Comparison of ENCODE assay signal across 21 mouse cellular contexts in the genomic region with DNA sequence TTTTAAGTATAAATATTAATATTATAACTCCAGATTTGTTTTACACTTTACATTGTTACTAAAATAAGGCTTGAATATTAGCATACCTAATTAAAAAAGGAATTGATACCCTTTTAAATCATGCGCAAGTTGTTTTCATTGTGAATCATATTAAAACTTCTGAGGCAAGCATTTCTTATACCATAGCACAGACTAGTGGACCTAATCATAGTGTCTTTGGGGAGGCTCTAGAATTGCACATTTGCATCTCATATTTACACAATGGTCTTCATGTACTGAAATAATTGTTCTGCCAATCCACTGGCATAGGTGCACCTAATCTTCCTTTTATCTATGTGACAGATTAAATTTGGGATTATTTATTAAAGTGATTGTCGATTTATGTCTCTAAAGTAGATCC.
A peak's percentile ranks its signal among the peaks of the same experiment; 100 is the strongest.
DNase-seq lines count a peak whose midpoint lies in the region; ATAC-seq and TF ChIP-seq lines count a peak whose summit lies in the region.
"Had no signal": no experiment of that assay in that cellular context is flagged by ENCODE, and none has a peak within 500 bp of the region (broad histone marks: within the 10 kb centered on the region; RNA-seq: fewer than 3 reads in every experiment).

No protein-coding gene starts in this region.

- peak; percentile 8 for DNase-seq in hindbrain, postnatal 0 days (ENCODE audit: low spot score)
- DNase-seq in hindbrain, embryonic 14.5 days (ENCODE audit: low spot score): no peak
- DNase-seq in lung, embryonic 14.5 days: peak; percentile 3
- no peak for DNase-seq in lung, postnatal 36 days
- DNase-seq in CH12.LX (ENCODE audit: extremely low read depth): no peak
- peak; percentile 9 for DNase-seq in brain, embryonic 14.5 days (ENCODE audit: low read depth)
- DNase-seq in frontal cortex, postnatal 10 days (ENCODE audit: low spot score in 2 of 2): no peak
- DNase-seq: adrenal gland, adult 8-10 months; adrenal gland, postnatal 36 days; cerebellum, adult 11 months; cerebellum, adult 8-10 months; cerebellum, postnatal 14 days; embryo, embryonic 11 days; gastrocnemius, postnatal 10 days; heart, adult 18-20 months had no signal

- no peak overlapping the region for H3K27ac ChIP-seq in hindbrain, postnatal 0 days
- no peak overlapping the region for H3K27ac ChIP-seq in hindbrain, embryonic 14.5 days
- H3K27ac ChIP-seq in lung, embryonic 14.5 days (ENCODE audit: low read depth): no peak overlapping the region
- H3K27ac ChIP-seq in CH12.LX (ENCODE audit: insufficient read depth, low read depth): no peak overlapping the region
- H3K27ac ChIP-seq: embryonic facial prominence, embryonic 15.5 days; forebrain, embryonic 12.5 days; heart, embryonic 15.5 days had no signal

- no peaks in the 10 kb centered on the region for H3K27me3 ChIP-seq in hindbrain, postnatal 0 days (ENCODE audit: insufficient read depth, low read length)
- H3K27me3 ChIP-seq in hindbrain, embryonic 14.5 days (ENCODE audit: control insufficient read depth, insufficient read depth, low read length): no peaks in the 10 kb centered on the region
- H3K27me3 ChIP-seq in lung, embryonic 14.5 days (ENCODE audit: insufficient read depth, low read length): no peaks in the 10 kb centered on the region
- no peaks in the 10 kb centered on the region for H3K27me3 ChIP-seq in CH12.LX (replicated peaks)
- H3K27me3 ChIP-seq: embryonic facial prominence, embryonic 15.5 days; forebrain, embryonic 12.5 days; heart, embryonic 15.5 days had no signal

- H3K36me3 ChIP-seq in hindbrain, postnatal 0 days (ENCODE audit: insufficient read depth, low read length): no peaks in the 10 kb centered on the region
- H3K36me3 ChIP-seq in hindbrain, embryonic 14.5 days (replicated peaks; ENCODE audit: control insufficient read depth, insufficient read depth): no peaks in the 10 kb centered on the region
- H3K36me3 ChIP-seq in lung, embryonic 14.5 days (ENCODE audit: insufficient read depth): no peaks in the 10 kb centered on the region
- H3K36me3 ChIP-seq in CH12.LX (replicated peaks in 1 of 2; ENCODE audit: control insufficient read depth in 1 of 2, insufficient read depth in 1 of 2, low read length in 1 of 2): no peaks in the 10 kb centered on the region
- H3K36me3 ChIP-seq: embryonic facial prominence, embryonic 15.5 days; forebrain, embryonic 12.5 days; G1E; heart, embryonic 15.5 days had no signal

- dilution Hi-C loops in CH12.LX (cut with MboI; ENCODE audit: extremely low pct_ligation_motif_present, extremely low pct_unique_long_range_greater_than_20kb, low sequenced_read_pairs): no loop called here

- no peaks in the 10 kb centered on the region for H3K4me1 ChIP-seq in hindbrain, postnatal 0 days (ENCODE audit: insufficient read depth, low read length)
- H3K4me1 ChIP-seq in hindbrain, embryonic 14.5 days (replicated peaks; ENCODE audit: control insufficient read depth, insufficient read depth, low read length): no peaks in the 10 kb centered on the region
- no peaks in the 10 kb centered on the region for H3K4me1 ChIP-seq in lung, embryonic 14.5 days (ENCODE audit: insufficient read depth)
- H3K4me1 ChIP-seq in CH12.LX (ENCODE audit: control insufficient read depth in 1 of 2, insufficient read depth in 2 of 2): no peaks in the 10 kb centered on the region
- H3K4me1 ChIP-seq: embryonic facial prominence, embryonic 15.5 days; forebrain, embryonic 12.5 days; heart, embryonic 15.5 days had no signal

- 85% methylated on average over 2 of the region's 2 CpGs for WGBS in hindbrain, postnatal 0 days
- WGBS in hindbrain, embryonic 14.5 days: 91% methylated on average over 2 of the region's 2 CpGs
- WGBS in lung, embryonic 14.5 days: 90% methylated on average over 2 of the region's 2 CpGs

- no peak overlapping the region for H3K4me2 ChIP-seq in hindbrain, postnatal 0 days (ENCODE audit: low read depth, low read length)
- no peak overlapping the region for H3K4me2 ChIP-seq in hindbrain, embryonic 14.5 days (replicated peaks)
- H3K4me2 ChIP-seq in lung, embryonic 14.5 days: no peak overlapping the region
- H3K4me2 ChIP-seq in CH12.LX (ENCODE audit: insufficient read depth, low read depth, poor library complexity, severe bottlenecking): no peak overlapping the region
- H3K4me2 ChIP-seq: embryonic facial prominence, embryonic 15.5 days; forebrain, embryonic 12.5 days; heart, embryonic 11.5 days; heart, embryonic 15.5 days had no signal

- no peaks in the 10 kb centered on the region for H3K9me3 ChIP-seq in hindbrain, postnatal 0 days (ENCODE audit: low read length)
- no peaks in the 10 kb centered on the region for H3K9me3 ChIP-seq in hindbrain, embryonic 14.5 days (ENCODE audit: control insufficient read depth, low read length)
- no peaks in the 10 kb centered on the region for H3K9me3 ChIP-seq in lung, embryonic 14.5 days (ENCODE audit: low read depth, low read length)
- no peaks in the 10 kb centered on the region for H3K9me3 ChIP-seq in CH12.LX (replicated peaks; ENCODE audit: low read length)
- H3K9me3 ChIP-seq: embryonic facial prominence, embryonic 15.5 days; forebrain, embryonic 12.5 days; G1E; heart, embryonic 15.5 days had no signal

- no peak for TF ChIP-seq POLR2A in CH12.LX (IDR thresholded peaks at IDR 0.05; ENCODE audit: low read depth, low read length)
- TF ChIP-seq POLR2A in brain, embryonic 14.5 days (IDR thresholded peaks at IDR 0.05; ENCODE audit: borderline replicate concordance, extremely low read depth, insufficient read depth, insufficient read length, poor library complexity, severe bottlenecking): no peak

- no peak for TF ChIP-seq EP300 in CH12.LX (IDR thresholded peaks at IDR 0.05; ENCODE audit: low read length)

- peak; percentile 29; the same call in 1 of the 2 replicates for TF ChIP-seq CTCF in hindbrain, postnatal 0 days (IDR thresholded peaks at IDR 0.05; ENCODE audit: low read depth)
- no peak for TF ChIP-seq CTCF in lung, embryonic 14.5 days (IDR thresholded peaks at IDR 0.05; ENCODE audit: low read depth)
- TF ChIP-seq CTCF in CH12.LX (conservative IDR thresholded peaks at IDR 0.05 in 1 of 2, IDR thresholded peaks at IDR 0.05 in 1 of 2; ENCODE audit: low read depth in 2 of 2, low read length in 2 of 2): no peak; a peak in 1 of 4 replicates
- TF ChIP-seq CTCF in brain, embryonic 14.5 days (IDR thresholded peaks at IDR 0.05; ENCODE audit: borderline replicate concordance, extremely low read depth, insufficient read depth, insufficient read length): no peak

- H3K4me3 ChIP-seq in hindbrain, postnatal 0 days (ENCODE audit: low read length): no peak overlapping the region
- no peak overlapping the region for H3K4me3 ChIP-seq in hindbrain, embryonic 14.5 days (replicated peaks; ENCODE audit: low read length)
- H3K4me3 ChIP-seq in lung, embryonic 14.5 days (ENCODE audit: low read depth, low read length): no peak overlapping the region
- no peak overlapping the region for H3K4me3 ChIP-seq in CH12.LX (replicated peaks in 1 of 3; ENCODE audit: low read depth in 2 of 3, low read length in 2 of 3, poor library complexity in 1 of 3)
- H3K4me3 ChIP-seq: embryonic facial prominence, embryonic 15.5 days; forebrain, embryonic 12.5 days; heart, embryonic 15.5 days had no signal

- ATAC-seq in hindbrain, postnatal 0 days: no peak
- no peak for ATAC-seq in hindbrain, embryonic 14.5 days (ENCODE audit: low FRiP score)
- ATAC-seq in lung, embryonic 14.5 days (ENCODE audit: insufficient read depth): no peak
- ATAC-seq: forebrain, embryonic 16.5 days had no signal

- peak; percentile 33 for TF ChIP-seq RAD21 in CH12.LX (IDR thresholded peaks at IDR 0.05; ENCODE audit: low read depth, low read length)

- no peaks in the 10 kb centered on the region for H3K79me2 ChIP-seq in CH12.LX (replicated peaks; ENCODE audit: control insufficient read depth, extremely low read depth, insufficient read depth, poor library complexity, severe bottlenecking)

- H3K9ac ChIP-seq in hindbrain, postnatal 0 days (replicated peaks; ENCODE audit: low read length): no peak overlapping the region
- no peak overlapping the region for H3K9ac ChIP-seq in hindbrain, embryonic 14.5 days
- no peak overlapping the region for H3K9ac ChIP-seq in lung, embryonic 14.5 days
- no peak overlapping the region for H3K9ac ChIP-seq in CH12.LX (ENCODE audit: insufficient read depth, low read depth)
- H3K9ac ChIP-seq: embryonic facial prominence, embryonic 15.5 days; forebrain, embryonic 12.5 days; heart, embryonic 15.5 days had no signal

- in situ Hi-C loops in CH12.LX (cut with MboI; ENCODE audit: low pct_ligation_motif_present, low pct_unique_long_range_greater_than_20kb, low sequenced_read_pairs): no loop called here

TF ChIP-seq in CH12.LX, 34 proteins besides CTCF, POLR2A, EP300 and RAD21:
- TF ChIP-seq PAX5 (IDR thresholded peaks at IDR 0.05; ENCODE audit: low read length): no peak
- TF ChIP-seq USF2 (conservative IDR thresholded peaks at IDR 0.05; ENCODE audit: low read depth, low read length): no peak
- TF ChIP-seq KAT2A (IDR thresholded peaks at IDR 0.05; ENCODE audit: insufficient replicate concordance, low read length): no peak
- no peak for TF ChIP-seq NRF1 (IDR thresholded peaks at IDR 0.05; ENCODE audit: low read depth, low read length)
- TF ChIP-seq ELF1 (IDR thresholded peaks at IDR 0.05; ENCODE audit: low read depth, low read length): no peak
- no peak for TF ChIP-seq SMC3 (IDR thresholded peaks at IDR 0.05; ENCODE audit: low read depth, low read length)
- TF ChIP-seq POLR2AphosphoS2 (IDR thresholded peaks at IDR 0.05; ENCODE audit: low read depth, low read length): no peak
- TF ChIP-seq JUND (conservative IDR thresholded peaks at IDR 0.05; ENCODE audit: low read depth, low read length): no peak
- no peak for TF ChIP-seq ZC3H11A (IDR thresholded peaks at IDR 0.05; ENCODE audit: low read depth, low read length)
- no peak for TF ChIP-seq TBP (conservative IDR thresholded peaks at IDR 0.05; ENCODE audit: low read depth, low read length)
- TF ChIP-seq TCF12 (IDR thresholded peaks at IDR 0.05; ENCODE audit: low read depth, low read length): no peak
- TF ChIP-seq IRF4 (IDR thresholded peaks at IDR 0.05; ENCODE audit: low read depth, low read length): no peak
- TF ChIP-seq CHD1 (IDR thresholded peaks at IDR 0.05; ENCODE audit: low read depth, low read length): no peak
- TF ChIP-seq MAFK (IDR thresholded peaks at IDR 0.05; ENCODE audit: insufficient replicate concordance, low read length): no peak
- TF ChIP-seq MXI1 (IDR thresholded peaks at IDR 0.05; ENCODE audit: low read depth, low read length): no peak

Comparison
In these comparisons a context has a peak if more than half of its experiments do, and no peak if none do; other contexts are left out.
1. DNase-seq: peak in hindbrain, postnatal 0 days (single experiment), lung, embryonic 14.5 days (single experiment) and brain, embryonic 14.5 days (single experiment); none in hindbrain, embryonic 14.5 days (single experiment), lung, postnatal 36 days (single experiment), CH12.LX (single experiment) and frontal cortex, postnatal 10 days (0 of 2).